Mouse (Mus musculus) layer of hippocampus, postnatal 36 days (tissue): ENCODE results near the gene Mybbp1a. TPM values are rescaled to one million over a fixed set of nuclear protein-coding genes. Genes with fewer than 3 reads are reported as not detected.

Experiments used
- DNase-seq, 2 experiments: peaks; one replicate each; pipeline ENCODE4 v3.0.0; 2022
- total RNA-seq, 2 experiments: library from RNA; stranded (reverse); gene quantifications; 2 replicates each; pipeline ENCODE4 v1.2.3; 2021

Mybbp1a gene
- total RNA-seq: 10 to 100 TPM; 51.3 to 52.2 TPM

GRCm38 (mm10) chr11:72440965-72441664, at the start of gene Mybbp1a:
Gene Mybbp1a, plus strand, starts transcription at chr11:72441355.
- peak; percentile 98 to 99 for DNase-seq

DNA sequence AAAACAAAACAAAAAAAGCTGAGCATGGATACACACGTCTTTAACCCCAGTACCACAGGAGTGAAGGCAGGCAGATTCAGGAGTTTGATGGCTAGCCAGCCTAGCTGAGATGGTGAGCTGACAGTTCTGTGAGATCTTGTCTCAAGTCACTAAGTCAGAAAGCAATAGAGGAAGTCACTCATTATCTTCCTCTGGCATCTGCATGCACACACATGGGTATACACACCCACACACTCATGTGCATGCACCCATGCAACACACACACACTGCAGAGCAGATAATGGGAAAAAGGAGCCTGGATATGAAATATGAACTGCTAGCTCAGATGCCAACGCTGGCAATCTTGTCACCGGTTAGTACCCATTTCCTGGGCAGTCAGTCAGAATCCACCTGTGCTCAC, 47.9 kb upstream of the Mybbp1a start:
- DNase-seq: no peak

DNA sequence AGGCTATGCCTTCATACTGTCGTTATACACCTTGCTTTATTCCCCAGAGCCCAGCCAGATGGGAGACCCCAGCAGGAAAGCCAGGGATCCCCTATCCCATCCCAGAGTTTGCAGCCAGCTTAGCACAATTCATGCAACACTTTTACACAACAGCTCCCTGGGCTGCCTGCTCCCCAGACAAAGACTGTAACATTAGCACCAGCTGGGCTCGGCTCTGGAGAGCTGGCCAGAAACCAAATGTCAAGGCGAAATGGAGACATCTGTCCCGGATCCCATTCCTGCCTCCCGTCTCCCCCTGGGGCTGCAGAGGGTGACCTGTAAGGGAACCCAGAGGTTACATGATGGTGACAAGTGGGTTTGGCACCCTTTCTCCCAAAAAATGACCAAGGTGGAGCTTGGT, 47.5 kb upstream of the Mybbp1a start:
- no peak for DNase-seq

DNA sequence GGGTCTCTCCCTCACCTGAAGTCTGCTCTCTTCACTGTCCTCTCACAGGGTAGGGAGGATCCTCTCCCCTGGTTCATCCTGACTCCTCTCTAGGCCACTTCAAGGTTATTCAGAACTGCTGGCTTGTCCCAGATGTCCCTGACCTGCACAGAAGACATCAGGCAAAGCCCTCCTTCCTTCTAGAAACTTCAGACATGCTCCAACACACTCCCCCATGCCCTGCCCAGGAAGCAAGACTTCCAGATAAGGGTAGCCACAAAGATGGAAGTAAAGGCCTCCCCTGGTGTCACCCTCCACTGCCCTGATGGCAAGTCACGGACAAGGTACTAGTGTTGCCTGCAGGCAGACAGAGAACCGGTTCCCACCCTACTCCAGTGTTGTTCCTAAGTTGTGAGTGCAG, 46.5 kb upstream of the Mybbp1a start:
- no peak for DNase-seq

GRCm38 (mm10) chr11:72395652-72396051, 45.5 kb upstream of the Mybbp1a start:
- DNase-seq: no peak

DNA sequence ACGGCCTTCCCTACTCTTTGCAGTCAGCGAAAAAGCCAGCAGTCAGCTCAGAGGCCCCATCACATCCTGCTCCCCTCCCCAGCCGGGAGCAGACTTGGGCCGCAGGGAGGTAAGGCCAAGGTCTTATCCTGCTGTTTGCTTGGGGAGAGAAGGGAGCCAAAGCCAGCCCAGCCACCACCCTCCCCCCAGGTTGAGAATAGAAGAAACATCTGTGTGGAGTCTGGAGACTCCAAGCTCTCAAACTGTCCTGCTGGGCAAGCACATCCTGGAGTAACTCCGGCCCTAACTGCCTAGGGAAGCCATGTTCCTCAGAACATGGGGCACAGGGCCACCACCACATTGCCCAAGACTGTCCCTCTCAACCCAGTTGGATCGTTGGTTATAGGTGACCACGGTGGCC, 44.5 kb upstream of the Mybbp1a start:
- DNase-seq: no peak

DNA sequence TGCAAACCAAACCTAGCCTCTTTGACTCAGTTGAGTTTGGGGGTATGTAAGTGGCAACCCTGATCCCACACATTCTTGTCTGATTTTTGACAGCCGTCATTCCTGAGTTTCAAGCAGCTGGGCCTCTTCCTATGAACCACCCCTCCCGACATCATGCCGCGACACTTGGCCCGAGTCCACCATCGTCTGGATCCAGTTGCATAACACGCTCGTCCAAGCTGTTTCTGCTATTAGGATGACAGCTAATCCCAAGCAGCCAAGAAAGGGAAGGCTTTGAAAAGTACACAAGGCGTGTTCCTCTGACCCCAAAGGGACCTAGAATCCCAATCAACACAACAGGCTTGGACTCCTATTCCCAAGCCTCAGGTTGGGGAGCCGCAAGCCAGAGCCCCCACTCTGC, 44.1 kb upstream of the Mybbp1a start:
- peak in 1 of 2 experiments; percentile 53 for DNase-seq

DNA sequence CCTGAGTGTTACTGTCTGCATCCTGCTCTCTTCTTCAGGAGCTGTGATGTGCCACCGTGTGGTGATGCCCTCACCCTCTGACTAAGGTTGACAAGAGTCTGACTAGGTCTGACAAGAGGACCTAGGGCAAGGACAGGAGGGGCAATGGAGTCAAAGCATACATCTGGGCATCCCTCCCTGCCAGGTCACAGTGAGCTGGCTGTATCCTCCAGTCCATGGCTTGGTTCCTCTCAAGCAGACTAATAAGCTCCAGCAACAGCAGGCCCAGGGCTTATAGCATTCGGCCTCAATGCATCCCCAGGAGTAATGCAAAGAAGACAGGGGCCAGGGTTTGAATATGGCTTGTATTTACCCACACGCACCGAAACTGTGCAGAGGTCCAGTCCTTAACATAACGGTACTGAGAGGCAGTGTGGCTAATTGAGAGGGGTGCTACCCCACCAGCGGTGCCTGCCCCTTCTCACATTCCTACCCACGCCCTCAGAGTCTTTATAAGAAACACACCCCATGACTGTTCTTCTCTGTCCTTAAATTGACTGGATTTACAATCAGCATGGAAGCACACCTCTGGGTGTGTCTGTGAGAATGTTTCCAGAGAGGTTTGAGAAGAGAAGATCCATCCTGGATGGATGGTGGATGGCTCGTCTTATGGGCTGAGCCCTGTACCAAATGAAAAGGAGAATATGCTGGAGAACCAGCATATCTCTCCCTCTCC, 43.2 kb upstream of the Mybbp1a start:
- DNase-seq: no peak

DNA sequence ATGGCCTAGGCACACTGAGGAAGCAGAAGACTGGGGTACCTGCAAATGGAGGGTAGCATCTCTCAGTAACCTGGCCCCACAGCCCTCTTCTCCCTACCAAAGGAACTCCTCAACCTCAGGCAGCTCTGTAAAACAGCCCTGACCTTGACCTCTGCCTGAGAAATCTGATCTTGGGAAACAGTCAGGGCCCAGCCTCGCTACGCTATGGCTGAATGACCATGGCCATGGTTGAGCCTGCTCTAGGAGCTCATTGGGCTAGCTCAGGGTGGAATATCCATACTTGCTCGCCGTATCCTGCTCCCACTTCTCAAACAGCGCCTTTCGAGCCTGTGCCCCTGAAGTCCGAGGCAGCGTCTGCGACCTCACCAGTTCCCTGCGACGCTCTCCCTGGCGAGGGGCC, 40.1 kb upstream of the Mybbp1a start:
- no peak for DNase-seq

DNA sequence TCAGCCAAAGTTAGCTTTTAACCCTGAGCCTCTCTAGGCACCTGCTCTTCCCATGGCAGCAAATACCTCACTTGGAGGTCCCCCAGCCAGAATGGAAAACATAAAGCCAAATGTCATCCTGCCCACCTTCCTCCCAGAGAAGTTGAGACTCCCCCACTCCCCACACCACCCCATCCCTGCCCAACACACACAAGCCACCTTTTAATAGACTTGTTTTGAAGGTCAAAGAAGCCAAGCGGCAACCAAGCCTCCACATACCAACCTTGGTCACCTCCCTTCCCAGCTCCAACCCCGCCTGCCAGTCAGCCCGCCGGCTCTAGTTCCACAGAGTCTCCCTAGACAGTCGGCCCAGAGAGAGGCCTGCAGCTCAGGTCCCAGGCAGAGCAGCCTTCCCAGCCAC, 39.1 kb upstream of the Mybbp1a start:
- no peak for DNase-seq

DNA sequence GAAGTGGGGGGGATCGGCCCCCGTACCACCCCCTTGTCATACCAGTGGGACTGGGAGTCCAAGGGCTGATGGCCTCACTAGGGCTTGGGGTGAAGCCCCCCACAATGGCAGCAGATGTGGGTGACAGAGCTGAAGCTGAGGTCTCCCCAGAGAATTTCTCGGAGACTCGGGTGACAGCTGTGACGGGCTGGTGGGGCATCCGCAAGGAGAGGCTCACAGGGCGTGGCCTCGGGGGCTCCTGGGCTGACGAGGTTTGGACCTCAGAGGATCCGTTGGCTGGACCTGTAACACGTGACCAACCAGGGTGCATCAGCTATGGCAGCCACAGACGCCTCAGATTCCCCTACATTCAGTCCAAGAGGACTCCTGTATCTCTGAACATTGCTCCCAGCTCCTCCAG, 38.2 kb upstream of the Mybbp1a start:
- no peak for DNase-seq

- DNase-seq: no peak
Observed at GRCm38 (mm10) chr11:72405532-72405931, 35.6 kb upstream of the Mybbp1a start.

DNA sequence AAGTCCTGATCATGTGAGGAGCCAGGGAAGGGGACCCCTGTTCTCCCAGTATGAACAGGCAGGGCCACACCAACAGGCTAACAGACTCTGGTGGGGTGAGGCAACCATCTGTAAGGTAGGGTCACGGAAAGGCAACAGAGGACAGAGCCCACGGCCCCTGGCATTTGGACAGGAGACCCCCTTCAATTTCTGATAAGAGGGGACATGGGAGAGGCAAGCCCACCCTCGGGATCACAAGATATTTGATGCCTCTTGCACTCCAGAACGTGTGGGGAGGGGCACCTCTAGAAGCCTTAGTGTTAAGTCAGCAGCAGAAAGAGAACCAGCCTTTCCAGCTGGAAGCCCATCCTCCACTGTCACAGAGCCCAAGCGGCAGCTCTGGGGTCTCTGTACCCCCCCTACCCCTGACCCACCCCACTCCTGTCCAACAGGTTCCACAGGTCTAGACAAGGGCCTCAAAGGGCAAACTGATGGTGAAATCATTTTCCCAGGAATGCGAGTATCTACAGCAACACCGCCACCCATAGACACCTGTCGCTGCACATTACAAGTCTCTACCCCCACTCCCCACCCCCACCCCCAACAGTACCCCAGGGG, 35.0 kb upstream of the Mybbp1a start:
- no peak for DNase-seq

DNA sequence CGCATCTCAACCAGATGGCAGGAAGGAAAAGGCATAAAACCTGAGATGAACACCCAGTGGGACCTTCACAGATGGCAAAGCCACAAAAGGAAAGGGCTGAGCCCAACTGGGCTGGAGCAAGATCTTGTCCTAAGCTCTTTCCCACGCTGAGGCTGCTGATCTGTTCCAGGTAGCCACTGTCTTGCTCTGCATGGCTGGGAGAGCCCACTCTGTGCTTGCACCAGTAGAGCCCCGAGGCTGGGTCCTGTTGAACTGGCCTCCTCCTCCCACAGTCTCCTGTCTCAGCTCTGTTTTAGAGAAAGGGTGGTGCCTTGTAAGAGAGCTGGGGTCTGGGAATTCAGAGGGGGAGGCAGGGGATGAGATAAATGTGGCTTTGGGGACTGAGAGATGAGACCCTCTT, 34.1 kb upstream of the Mybbp1a start:
- no peak for DNase-seq

DNA sequence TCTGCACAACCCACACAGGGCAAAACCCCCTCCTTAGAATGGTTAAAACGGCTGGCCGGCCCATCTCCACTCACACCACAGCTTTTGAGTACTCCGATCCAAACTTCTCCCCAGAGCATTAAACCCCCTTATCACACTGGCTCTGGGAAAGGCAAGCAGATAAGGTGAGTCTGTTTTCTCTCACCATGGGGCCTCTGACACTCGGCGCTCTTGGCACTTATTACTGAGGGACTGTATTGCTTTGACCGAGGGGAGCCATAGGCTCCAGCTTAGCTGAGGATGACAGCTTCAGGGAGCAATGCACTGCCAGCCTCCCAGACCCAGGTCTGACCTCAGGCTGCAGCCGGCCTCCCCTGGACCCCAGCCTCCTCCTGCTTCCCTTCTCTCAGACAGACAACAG, 33.6 kb upstream of the Mybbp1a start:
- no peak for DNase-seq

DNA sequence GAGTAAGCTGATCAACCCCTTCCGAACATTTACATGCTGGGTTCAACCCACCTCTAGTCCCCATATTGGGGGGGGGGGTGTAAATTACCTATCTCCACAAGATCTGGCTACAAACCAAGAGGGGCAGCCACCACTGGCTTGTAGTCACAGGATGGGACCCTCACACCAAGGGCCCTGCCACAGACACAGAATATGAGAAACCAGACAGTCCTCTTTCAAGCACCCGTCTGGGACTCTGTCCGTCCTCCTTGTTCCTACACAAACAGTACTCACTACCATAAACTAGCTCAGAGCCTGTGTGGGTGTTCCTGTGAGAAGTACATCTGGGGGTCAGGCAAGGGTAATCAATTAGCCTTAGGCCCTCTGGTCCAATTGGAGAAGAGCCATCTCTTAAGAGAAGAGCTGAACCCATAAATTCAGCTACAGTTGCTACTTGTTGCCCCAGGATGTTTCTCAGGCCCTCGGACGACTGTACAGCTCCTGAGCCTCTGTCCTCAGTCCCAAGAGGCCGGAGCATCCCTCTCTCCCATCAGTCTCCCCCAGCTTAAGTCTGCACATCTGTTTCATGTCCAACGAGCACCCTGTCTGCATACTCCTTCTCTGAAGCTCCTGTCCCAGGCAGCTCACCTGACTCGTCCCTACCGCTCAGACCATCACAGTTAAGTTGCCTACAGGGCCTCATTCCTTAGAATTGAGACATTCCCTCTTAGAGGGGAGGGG, 32.5 kb upstream of the Mybbp1a start:
- no peak for DNase-seq

GRCm38 (mm10) chr11:72409649-72410385, 31.3 kb upstream of the Mybbp1a start:
- DNase-seq: no peak

DNA sequence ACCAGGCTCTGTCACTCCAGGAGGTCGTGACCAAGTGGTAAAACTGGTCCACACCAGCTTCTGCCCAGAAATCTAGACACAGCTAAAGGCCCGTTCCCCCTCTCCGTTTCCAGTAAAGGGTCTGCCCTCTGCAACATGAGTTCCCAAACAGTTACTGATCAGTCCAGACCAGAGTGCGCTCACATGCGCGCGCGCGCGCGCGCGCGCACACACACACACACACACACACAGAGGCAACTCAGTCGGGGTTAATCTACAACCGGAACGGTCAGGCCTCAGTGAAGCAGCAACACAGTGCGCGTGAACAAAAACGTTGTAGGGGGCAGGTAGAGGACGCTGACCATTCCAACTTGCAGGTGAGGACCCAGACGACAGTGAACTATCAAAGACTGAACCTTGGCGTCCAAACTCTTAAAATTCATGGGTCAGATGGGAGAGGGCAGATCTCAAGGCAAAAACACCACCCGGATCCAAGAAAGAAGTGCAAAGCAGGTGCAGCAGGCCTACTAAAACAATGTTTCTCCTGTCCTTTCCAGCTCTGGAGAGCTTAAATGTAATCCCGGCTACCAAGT, 30.5 kb upstream of the Mybbp1a start:
- no peak for DNase-seq

- peak; percentile 26 to 35 for DNase-seq
Observed at GRCm38 (mm10) chr11:72411093-72411921, 29.8 kb upstream of the Mybbp1a start, which contains the start of gene Smtnl2. Gene Smtnl2, minus strand, starts transcription at chr11:72411713.

- DNase-seq: no peak
Observed at GRCm38 (mm10) chr11:72411945-72412344, 29.2 kb upstream of the Mybbp1a start.

DNA sequence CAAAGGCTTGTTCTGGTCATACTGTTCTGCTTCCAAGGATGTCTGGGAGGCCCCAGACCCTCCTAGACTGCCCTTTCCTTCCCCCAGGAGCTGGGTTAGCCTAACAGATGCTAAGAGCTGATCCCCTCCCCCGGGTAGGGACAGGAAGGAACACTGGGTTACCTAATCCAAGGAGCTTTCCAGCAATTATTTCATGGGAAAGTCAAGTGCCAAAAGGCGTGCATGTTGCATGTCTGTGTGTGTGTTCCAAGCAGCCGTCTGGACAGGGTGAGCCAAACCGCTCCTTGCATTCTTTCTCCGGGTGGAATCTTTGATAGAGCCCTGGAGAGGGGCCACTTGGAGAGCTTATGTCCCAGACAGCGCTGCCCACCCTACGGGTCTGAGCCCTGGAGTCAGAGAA, 28.1 kb upstream of the Mybbp1a start:
- DNase-seq: no peak
